Mouse (Mus musculus) bone marrow, adult 2 months (tissue): ENCODE results near the gene Zswim4.

Experiments used
- CTCF ChIP-seq: fragments of 200-500 bp; IDR thresholded peaks from 2 replicates; pipeline ENCODE4 v1.5.1; 2011; ENCODE audit warnings: low read length, control low read depth; ENCODE audit not compliant: control insufficient read depth, insufficient read depth
- POLR2A ChIP-seq: fragments of 200-500 bp; IDR thresholded peaks from 2 replicates; pipeline ENCODE4 v1.6.1; 2011; ENCODE audit warnings: low read depth, mild to moderate bottlenecking, control low read depth, low read length, borderline replicate concordance; ENCODE audit not compliant: control insufficient read depth

DNA sequence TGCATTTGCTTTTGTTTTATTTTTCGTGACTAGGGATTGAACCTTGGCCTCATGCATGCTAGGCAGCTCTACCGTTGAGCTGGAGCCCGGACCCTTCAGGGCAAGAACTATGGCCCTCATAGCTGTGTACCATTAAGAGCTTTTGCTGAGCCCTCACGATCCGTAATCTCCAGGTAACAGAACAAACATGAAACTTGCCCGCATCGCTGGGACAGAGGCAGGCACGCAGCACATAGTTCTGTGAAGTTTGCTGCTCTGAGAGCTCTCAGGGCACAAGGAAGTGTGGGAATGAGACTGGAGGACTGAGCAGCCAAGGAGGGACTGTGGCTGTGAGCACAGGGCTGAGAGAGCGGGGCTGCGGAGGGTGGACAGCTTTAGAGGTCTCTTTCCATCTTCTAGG lies 48.2 kb downstream of the Zswim4 start:
- TF ChIP-seq POLR2A (no peak), CTCF (no peak)
